Mouse (Mus musculus) megakaryocyte, embryonic 14.5 days (primary cell): Measurements from ENCODE around the gene Esyt2.

Source experiments
- FLI1 ChIP-seq: IDR thresholded peaks from 2 replicates; pipeline ENCODE4 v1.6.1; 2012; ENCODE audit warnings: low read length, inconsistent platforms, mixed read lengths
- GATA1 ChIP-seq: IDR thresholded peaks from 3 replicates; pipeline ENCODE4 v1.6.1; 2012; ENCODE audit warnings: mixed read lengths, low read length, inconsistent platforms, borderline replicate concordance

- TF ChIP-seq FLI1 (no peak), GATA1 (no peak)
Observed at GRCm38 (mm10) chr12:116293185-116293584, 12.2 kb downstream of the Esyt2 start.
